Mouse (Mus musculus) forebrain, embryonic 10.5 days (tissue): ENCODE data around the gene Dnaaf5. TPM values are rescaled to one million over a fixed set of nuclear protein-coding genes. Genes with fewer than 3 reads are reported as not detected.

Experiments used
- DNase-seq: peaks from one replicate; pipeline ENCODE4 v3.0.0-alpha.2; 2017; ENCODE audit warnings: low spot score; ENCODE audit errors: extremely low spot score
- H3K27ac ChIP-seq: fragments of 300-500 bp; sonication (generic); 2 replicates; pipeline ENCODE4 v1.5.1; 2016; ENCODE audit warnings: mild to moderate bottlenecking
- H3K27me3 ChIP-seq: fragments of 300-500 bp; sonication (generic); 2 replicates; pipeline ENCODE4 v1.6.1; 2016; ENCODE audit warnings: mild to moderate bottlenecking; ENCODE audit not compliant: poor library complexity, severe bottlenecking
- H3K36me3 ChIP-seq: fragments of 300-500 bp; sonication (generic); replicated peaks from 2 replicates; pipeline ENCODE4 v1.6.1; 2016; ENCODE audit warnings: mild to moderate bottlenecking, moderate library complexity
- H3K4me1 ChIP-seq: fragments of 300-500 bp; sonication (generic); 2 replicates; pipeline ENCODE4 v1.6.1; 2016
- H3K4me3 ChIP-seq: fragments of 300-500 bp; sonication (generic); 2 replicates; pipeline ENCODE4 v1.5.1; 2016; ENCODE audit warnings: mild to moderate bottlenecking, moderate library complexity
- H3K9me3 ChIP-seq: fragments of 300-500 bp; sonication (generic); 2 replicates; pipeline ENCODE4 v1.6.1; 2016; ENCODE audit warnings: mild to moderate bottlenecking, moderate library complexity
- WGBS: fragments of 180-500 bp; shearing (Covaris S2); methylation state at CpG from one replicate; pipeline ENCODE4 v1.1.7; 2016; 5-methylcytosine and 5-hydroxymethylcytosine counted together
- polyA plus RNA-seq: library from polyadenylated mRNA; unstranded; fragments of >200 nt; fragmentation: Nextera tagmentation; extraction: Ambion mirVana; gene quantifications from 2 replicates; pipeline ENCODE4 v1.2.1, GENCODE M21; 2016

Dnaaf5 gene
- polyA plus RNA-seq, 1 experiment from 2014 or later: 8.0 TPM

DNA sequence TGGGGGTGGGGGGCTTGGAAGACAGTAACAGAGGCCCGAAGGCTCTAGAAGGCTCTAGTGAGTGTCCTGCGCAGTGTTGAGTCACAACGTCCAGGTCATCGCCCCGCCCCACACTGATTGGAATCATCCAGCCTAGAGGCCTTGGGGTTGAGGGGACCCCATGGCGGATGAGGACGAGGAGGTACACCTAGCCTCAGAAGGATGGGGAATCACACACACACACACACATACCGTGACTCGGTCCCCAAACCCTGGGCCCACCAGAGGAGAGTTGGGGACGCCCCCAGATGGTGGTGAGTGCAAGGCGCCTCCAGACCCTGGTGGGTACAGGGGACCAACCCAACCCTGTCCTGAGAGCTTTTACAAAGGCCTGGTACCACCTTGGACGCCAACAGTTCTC lies 20.9 kb upstream of the Dnaaf5 start:
- Histone ChIP-seq H3K27me3 (peaks cover 53% of the 10 kb centered on the region), H3K36me3 (no peaks in the 10 kb centered on the region), H3K27ac (peak overlapping the region; percentile 75), H3K9me3 (no peaks in the 10 kb centered on the region), H3K4me1 (peaks cover 13% of the 10 kb centered on the region), H3K4me3 (peak overlapping the region; percentile 68)
- WGBS: 9% methylated on average over 12 of the region's 12 CpGs
- no peak for DNase-seq

DNA sequence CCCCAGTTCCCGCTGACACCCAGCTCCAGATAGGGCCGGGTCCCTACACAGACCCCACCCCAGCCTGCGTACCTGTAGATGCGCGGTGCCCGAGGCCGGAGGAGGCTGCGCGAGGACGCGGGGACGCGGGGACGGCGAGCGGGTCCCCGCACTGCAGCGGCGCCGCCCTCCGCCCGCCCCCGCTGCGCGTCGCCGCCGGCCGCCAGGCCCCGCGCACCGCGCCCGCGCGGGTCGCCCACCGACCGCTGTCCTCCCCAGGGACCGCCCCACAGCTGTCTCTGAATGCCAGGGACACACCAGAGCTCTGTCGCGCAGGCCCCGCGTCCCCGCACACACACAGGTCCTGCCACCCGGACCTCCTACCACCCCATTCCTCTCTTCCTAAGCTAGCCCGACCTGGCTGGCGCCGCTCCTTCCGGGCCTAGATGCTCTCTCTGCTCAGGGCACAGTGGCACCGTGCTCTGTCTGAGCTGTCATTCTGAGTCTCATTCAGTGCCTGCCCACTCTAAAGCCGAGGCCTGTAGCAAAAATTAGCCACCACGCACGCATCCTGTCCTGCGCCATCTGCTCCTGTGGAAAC lies 20.4 kb upstream of the Dnaaf5 start:
- Histone ChIP-seq H3K4me3 (peak overlapping the region; percentile 68), H3K9me3 (no peaks in the 10 kb centered on the region), H3K27ac (peak overlapping the region; percentile 75), H3K27me3 (peaks cover 53% of the 10 kb centered on the region), H3K4me1 (peaks cover 13% of the 10 kb centered on the region), H3K36me3 (no peaks in the 10 kb centered on the region)
- 3% methylated on average over 55 of the region's 55 CpGs for WGBS
- peak; percentile 17 for DNase-seq

DNA sequence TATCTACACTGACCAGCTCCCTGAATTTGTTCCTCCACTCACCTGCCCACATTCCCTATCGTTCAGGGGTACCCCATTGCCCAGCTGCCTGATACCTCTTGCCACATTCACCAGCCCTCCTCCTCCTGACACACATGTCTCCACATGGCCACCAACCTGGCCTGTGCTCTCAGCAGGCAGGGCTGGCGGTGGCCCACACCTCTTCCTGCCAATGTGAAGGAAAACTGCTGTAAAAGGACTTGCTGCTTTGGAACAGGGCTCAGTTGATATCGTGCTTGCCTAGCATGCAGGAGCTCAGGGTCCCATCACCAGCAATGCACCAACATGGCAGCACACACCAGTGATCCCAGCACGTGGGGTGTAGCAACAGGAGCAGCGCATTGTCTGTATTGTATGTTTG lies 19.7 kb upstream of the Dnaaf5 start:
- 80% methylated on average over 5 of the region's 5 CpGs for WGBS
- Histone ChIP-seq H3K9me3 (no peaks in the 10 kb centered on the region), H3K4me1 (peaks cover 13% of the 10 kb centered on the region), H3K4me3 (no peak overlapping the region), H3K27me3 (peaks cover 53% of the 10 kb centered on the region), H3K36me3 (no peaks in the 10 kb centered on the region), H3K27ac (no peak overlapping the region)
- DNase-seq: no peak

DNA sequence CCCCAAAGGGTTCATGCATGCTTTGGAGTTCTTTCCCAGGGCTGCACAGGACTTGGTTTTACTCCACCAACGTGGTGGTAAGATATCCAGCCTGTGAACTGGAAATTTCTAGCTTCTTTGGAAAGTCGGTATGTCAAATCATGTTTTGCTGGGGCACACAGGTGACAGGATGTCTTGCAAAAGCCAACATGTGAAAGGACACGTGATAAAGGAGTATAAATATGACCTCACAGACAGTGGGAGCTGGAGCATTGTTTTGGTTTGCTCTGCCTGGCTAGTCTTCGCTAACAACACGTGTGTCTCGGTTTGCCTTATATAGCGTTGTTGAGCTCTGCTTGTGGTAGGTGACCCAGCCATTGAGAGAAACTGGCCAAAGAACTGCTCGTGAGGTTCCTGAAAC lies 15.5 kb upstream of the Dnaaf5 start:
- peaks cover 5% of the 10 kb centered on the region for H3K4me1 ChIP-seq
- H3K9me3 ChIP-seq: no peaks in the 10 kb centered on the region
- WGBS: 86% methylated on average over 8 of the region's 8 CpGs
- H3K4me3 ChIP-seq: no peak overlapping the region
- no peaks in the 10 kb centered on the region for H3K36me3 ChIP-seq
- H3K27ac ChIP-seq: no peak overlapping the region
- peaks cover 30% of the 10 kb centered on the region for H3K27me3 ChIP-seq
- no peak for DNase-seq

DNA sequence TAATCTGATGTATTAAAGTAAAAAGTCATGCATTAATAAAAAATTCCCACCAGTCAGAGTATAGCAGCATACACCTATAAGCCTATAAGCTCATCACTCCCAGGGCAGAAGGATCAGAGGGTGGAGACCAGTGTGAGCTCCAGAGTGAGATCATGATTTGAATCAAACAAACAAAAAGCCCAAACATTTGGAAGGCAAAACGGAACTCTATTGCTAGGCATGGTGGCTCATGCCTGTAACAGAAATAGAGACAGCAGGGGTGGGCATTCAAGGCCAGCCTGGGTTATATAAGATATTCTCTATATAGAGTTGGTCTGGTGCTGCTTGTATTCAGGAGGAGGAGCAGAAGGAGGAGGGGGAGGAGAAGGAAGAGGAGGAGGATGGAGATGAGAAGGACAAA lies 13.7 kb upstream of the Dnaaf5 start:
- Histone ChIP-seq H3K4me1 (peaks cover 9% of the 10 kb centered on the region; the same call in 1 of the 2 replicates), H3K36me3 (no peaks in the 10 kb centered on the region), H3K9me3 (no peaks in the 10 kb centered on the region), H3K27me3 (peaks cover 12% of the 10 kb centered on the region; the same call in 1 of the 2 replicates), H3K27ac (no peak overlapping the region), H3K4me3 (no peak overlapping the region)
- 67% methylated on average over 1 of the region's 1 CpGs for WGBS
- DNase-seq: no peak

DNA sequence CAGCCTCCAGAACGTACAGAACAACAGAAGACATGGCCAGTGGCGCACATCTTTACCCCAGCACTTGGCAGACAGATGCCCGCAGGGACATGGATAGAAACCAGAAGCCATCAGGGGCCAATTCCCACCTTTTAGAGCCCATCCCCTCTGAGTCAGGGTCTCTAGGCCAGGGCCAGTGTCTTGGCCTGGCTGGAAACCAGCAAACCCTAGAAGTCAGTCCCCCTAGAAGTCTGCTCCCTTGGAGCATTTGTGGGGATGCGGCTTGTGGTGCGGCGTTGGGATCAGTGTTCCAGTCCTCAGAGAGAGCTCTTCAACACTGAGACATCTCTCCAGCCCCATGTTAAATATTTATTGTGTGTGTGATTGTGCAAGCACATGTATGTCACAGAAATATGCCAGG lies 12.8 kb upstream of the Dnaaf5 start:
- peaks cover 4% of the 10 kb centered on the region; the same call in 1 of the 2 replicates for H3K27me3 ChIP-seq
- WGBS: 85% methylated on average over 6 of the region's 6 CpGs

DNA sequence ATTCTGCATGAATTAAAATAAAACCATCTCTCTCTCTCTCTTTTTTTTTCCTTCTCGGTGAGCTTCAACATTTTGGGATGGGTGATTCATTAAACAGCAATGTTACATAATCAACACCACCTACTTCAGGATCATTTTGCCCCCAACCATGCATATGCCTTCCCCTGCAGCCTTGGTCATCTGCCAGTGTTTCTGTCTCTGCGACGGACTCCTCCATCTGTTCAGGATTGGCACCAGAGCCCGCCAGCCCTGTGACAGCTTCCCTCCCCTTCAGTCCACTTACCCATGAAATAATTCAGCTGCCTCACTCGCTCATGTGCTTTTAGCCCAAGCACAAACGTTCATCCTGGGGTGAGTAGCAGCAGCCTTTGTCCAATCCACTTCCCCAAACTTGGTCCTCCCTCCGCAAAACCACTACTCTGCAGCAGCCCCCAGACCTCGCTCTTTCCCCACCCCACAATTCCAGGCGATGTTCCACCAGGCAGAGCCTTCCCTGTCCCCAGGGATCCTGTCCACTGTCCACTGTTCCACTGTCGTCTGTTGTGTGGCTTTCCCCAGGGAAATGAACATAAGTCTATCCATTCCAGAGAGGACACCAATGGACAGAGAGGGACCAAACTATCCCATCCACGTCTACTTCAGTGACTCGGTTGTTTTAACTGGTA lies 11.6 kb upstream of the Dnaaf5 start:
- Histone ChIP-seq H3K27ac (no peak overlapping the region), H3K4me1 (peaks cover 9% of the 10 kb centered on the region; the same call in 1 of the 2 replicates), H3K4me3 (no peak overlapping the region), H3K9me3 (no peaks in the 10 kb centered on the region), H3K36me3 (no peaks in the 10 kb centered on the region), H3K27me3 (no peaks in the 10 kb centered on the region)
- DNase-seq: no peak
- 81% methylated on average over 12 of the region's 12 CpGs for WGBS

More for the DNA sequence above, 12.8 kb upstream of the Dnaaf5 start:
- DNase-seq: no peak
- Histone ChIP-seq H3K27ac (no peak overlapping the region), H3K4me3 (no peak overlapping the region), H3K9me3 (no peaks in the 10 kb centered on the region), H3K36me3 (no peaks in the 10 kb centered on the region), H3K4me1 (peaks cover 9% of the 10 kb centered on the region; the same call in 1 of the 2 replicates)

DNA sequence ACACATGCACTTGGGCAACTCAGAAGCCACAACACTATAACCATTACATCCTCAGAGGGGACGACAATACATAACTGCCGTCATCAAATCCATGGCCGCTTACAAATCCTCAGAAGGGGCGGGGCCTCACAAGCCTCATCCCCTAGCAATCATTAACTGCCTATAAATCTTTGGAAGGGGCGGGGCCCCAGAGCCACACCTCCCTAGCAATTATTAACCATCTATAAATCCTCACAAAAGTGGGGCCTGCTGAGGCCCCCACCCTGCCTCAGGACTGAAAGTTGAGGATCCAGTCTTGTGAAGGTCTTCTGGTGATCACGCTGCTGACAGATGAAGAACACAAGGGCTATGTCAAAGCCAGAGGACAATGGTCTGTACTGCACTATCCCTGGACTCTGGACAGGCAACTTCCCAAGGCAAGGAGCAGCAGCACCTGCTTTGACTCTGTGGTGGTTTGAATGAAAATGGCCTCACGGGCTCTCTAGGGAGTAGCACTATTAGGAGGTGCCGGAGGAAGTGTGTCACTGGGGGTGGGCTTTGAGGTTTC lies 11.0 kb upstream of the Dnaaf5 start:
- whole genome bisulfite sequencing: 91% methylated on average over 8 of the region's 8 CpGs
- Histone ChIP-seq H3K27me3 (no peaks in the 10 kb centered on the region), H3K27ac (no peak overlapping the region), H3K36me3 (no peaks in the 10 kb centered on the region), H3K4me3 (no peak overlapping the region), H3K9me3 (no peaks in the 10 kb centered on the region), H3K4me1 (peaks cover 9% of the 10 kb centered on the region; the same call in 1 of the 2 replicates)
- no peak for DNase-seq

DNA sequence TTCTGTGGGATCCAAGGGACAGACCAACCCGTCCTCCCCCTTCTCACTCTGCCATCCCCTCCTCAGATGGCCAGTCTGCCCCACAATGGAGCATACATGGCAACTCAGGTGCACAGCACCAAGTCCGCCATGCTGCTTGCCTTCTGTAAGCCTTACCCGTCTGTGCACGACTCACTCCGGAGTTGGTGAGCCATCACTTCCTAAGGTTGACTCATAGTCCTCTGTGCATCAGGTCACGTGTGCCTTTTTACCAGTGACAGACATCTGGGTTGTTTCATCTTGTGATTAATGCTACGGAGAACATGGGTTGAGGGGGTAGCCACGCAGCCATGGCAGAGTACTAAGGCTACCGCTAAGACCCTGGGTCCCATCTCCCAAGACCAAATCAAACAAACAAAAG lies 9.4 kb upstream of the Dnaaf5 start:
- no peaks in the 10 kb centered on the region for H3K9me3 ChIP-seq
- H3K27ac ChIP-seq: no peak overlapping the region
- 85% methylated on average over 9 of the region's 9 CpGs for WGBS
- peaks cover 9% of the 10 kb centered on the region; the same call in 1 of the 2 replicates for H3K4me1 ChIP-seq
- no peak overlapping the region for H3K4me3 ChIP-seq
- no peaks in the 10 kb centered on the region for H3K36me3 ChIP-seq
- DNase-seq: no peak
- H3K27me3 ChIP-seq: no peaks in the 10 kb centered on the region

DNA sequence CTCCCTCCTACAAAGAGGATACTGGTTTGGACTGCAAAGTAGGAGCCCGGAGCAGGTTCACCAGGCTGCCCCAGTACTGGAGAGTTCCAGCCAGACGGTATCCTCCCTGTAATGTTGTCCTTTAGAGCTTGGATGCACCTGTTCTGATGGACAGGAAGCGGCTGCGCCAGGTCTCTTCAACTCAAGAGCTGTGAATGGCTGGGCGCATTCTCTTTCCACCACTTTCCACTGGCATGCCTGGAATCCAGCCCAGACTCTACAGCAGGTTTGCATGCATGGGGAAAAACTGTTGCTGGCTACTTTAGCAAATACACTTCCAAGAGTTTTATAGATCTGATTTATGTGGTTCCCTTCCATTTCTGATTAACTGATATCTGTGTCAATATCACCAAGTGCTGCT lies 8.7 kb upstream of the Dnaaf5 start:
- Histone ChIP-seq H3K4me1 (peaks cover 9% of the 10 kb centered on the region; the same call in 1 of the 2 replicates), H3K4me3 (no peak overlapping the region), H3K9me3 (no peaks in the 10 kb centered on the region), H3K36me3 (no peaks in the 10 kb centered on the region), H3K27ac (no peak overlapping the region), H3K27me3 (no peaks in the 10 kb centered on the region)
- no peak for DNase-seq
- 77% methylated on average over 5 of the region's 5 CpGs for WGBS

DNA sequence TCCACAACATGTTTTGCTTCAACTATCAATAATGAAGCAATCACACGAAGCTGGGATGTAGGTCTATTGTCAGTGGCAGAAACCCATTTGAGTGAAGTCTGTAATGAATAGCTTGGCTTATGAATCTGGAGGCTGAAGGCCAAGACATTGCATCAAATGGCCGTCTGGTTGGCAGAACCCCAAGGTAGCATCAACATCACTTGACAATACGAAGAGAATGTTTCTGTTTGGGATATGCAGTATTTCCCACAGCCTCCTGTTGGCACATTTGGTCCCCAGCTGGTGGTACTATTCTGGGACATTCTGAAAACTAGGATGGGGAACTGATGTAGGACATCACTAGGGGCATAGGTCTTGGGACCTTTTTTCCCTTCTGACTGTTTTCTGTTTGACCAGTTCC lies 6.1 kb upstream of the Dnaaf5 start:
- Histone ChIP-seq H3K27me3 (no peaks in the 10 kb centered on the region), H3K9me3 (no peaks in the 10 kb centered on the region), H3K36me3 (no peaks in the 10 kb centered on the region), H3K4me3 (no peak overlapping the region), H3K4me1 (peaks cover 13% of the 10 kb centered on the region), H3K27ac (no peak overlapping the region)
- WGBS: 83% methylated on average over 3 of the region's 3 CpGs
- no peak for DNase-seq

DNA sequence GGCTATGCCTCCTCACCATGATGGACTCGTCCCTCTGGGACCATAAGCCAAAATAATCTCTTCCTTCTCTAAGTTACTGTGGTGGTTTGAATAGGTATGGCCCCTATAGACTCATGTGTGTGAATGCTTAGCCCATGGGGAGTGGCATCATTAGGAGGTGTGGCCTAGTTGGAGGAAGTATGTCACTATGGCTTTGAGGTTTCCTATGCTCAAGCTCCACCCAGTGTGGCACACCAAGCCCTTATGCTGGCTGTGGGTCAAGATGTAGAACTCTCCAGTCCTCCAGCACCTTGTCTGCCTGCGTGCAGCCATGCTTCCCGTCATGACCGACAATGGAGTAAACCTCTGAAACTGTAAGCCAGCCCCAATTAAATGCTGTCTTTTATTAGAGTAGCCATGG lies 4.3 kb upstream of the Dnaaf5 start:
- peaks cover 20% of the 10 kb centered on the region for H3K4me1 ChIP-seq
- WGBS: 89% methylated on average over 4 of the region's 4 CpGs
- H3K9me3 ChIP-seq: no peaks in the 10 kb centered on the region
- H3K27ac ChIP-seq: no peak overlapping the region
- H3K4me3 ChIP-seq: no peak overlapping the region
- no peaks in the 10 kb centered on the region for H3K27me3 ChIP-seq
- H3K36me3 ChIP-seq: no peaks in the 10 kb centered on the region
- no peak for DNase-seq

DNA sequence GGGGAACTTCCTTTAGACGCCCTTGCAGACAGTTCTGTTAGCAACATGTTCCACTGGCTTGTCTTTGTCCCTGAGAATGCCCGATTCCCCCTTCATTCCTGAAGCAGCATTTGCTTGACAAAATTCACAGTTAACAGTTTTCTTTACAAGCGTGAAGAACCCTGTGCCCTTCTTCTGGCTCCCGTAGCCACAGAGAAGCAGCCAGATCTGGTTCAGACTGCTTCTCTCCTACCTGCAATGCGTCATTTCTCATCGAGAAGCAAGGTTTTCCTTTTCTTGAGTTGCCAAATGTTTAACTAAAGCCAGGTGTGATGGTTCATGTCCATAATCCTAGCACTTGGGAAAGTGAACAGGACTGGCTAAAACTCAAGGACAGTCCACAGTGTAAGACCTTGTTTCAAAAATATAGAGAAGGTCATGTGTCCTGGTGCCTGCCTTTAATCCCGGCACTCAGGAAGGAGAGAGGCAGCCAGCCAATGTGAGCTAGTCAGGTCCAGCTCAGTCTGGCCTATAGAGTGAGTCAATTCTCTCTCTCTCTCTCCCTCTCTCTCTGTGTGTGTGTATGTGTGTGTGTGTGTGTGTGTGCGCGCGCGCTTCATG lies 3.4 kb upstream of the Dnaaf5 start:
- H3K27me3 ChIP-seq: no peaks in the 10 kb centered on the region
- 93% methylated on average over 11 of the region's 11 CpGs for WGBS
- peaks cover 22% of the 10 kb centered on the region for H3K4me1 ChIP-seq
- DNase-seq: no peak
- no peaks in the 10 kb centered on the region for H3K9me3 ChIP-seq
- no peak overlapping the region for H3K27ac ChIP-seq
- no peak overlapping the region for H3K4me3 ChIP-seq
- peaks cover under 1% of the 10 kb centered on the region; the same call in 1 of the 2 replicates for H3K36me3 ChIP-seq
